Mouse (Mus musculus) spleen, adult 2 months (tissue): ENCODE results near the gene Gadd45gip1.

Experiments used
- CTCF ChIP-seq: fragments of 200-500 bp; IDR thresholded peaks from 2 replicates; pipeline ENCODE4 v1.5.1; 2011; ENCODE audit warnings: mild to moderate bottlenecking, inconsistent platforms; ENCODE audit not compliant: insufficient read depth, insufficient read length, insufficient replicate concordance; ENCODE audit errors: extremely low read depth
- POLR2A ChIP-seq: fragments of 200-500 bp; IDR thresholded peaks from 2 replicates; pipeline ENCODE4 v1.6.1; 2011; ENCODE audit warnings: low read depth, low read length, inconsistent platforms

DNA sequence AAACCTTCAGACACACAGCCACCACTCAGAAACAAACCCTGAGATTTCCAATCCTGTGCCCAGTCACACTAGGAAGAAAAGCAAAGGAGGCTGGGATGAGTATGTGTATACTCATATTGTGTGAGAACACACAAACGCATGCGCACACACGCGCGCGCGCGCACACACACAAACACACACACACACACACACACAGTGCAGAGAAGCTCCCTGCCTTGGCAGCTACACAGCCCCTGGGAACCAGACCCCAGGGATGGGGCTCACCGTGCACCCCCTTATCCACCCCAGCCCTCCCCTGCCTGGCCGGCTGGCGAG lies 17.1 kb upstream of the Gadd45gip1 start:
- TF ChIP-seq CTCF (no peak), POLR2A (no peak)
